Mouse (Mus musculus) retina, postnatal 7 days (tissue): ENCODE data around the gene Zfp958.
A peak's percentile ranks its signal among the peaks of the same experiment; 100 is the strongest.
"Not testable (repeated sequence)": the region's sequence is repeated elsewhere in the genome, so short reads cannot be mapped to it uniquely, and the experiment has no call there.

Experiments
- DNase-seq: peaks from one replicate; pipeline ENCODE4 v3.0.0-alpha.2; 2012; ENCODE audit warnings: low read depth, low spot score

Gene Zfp958

DNA sequence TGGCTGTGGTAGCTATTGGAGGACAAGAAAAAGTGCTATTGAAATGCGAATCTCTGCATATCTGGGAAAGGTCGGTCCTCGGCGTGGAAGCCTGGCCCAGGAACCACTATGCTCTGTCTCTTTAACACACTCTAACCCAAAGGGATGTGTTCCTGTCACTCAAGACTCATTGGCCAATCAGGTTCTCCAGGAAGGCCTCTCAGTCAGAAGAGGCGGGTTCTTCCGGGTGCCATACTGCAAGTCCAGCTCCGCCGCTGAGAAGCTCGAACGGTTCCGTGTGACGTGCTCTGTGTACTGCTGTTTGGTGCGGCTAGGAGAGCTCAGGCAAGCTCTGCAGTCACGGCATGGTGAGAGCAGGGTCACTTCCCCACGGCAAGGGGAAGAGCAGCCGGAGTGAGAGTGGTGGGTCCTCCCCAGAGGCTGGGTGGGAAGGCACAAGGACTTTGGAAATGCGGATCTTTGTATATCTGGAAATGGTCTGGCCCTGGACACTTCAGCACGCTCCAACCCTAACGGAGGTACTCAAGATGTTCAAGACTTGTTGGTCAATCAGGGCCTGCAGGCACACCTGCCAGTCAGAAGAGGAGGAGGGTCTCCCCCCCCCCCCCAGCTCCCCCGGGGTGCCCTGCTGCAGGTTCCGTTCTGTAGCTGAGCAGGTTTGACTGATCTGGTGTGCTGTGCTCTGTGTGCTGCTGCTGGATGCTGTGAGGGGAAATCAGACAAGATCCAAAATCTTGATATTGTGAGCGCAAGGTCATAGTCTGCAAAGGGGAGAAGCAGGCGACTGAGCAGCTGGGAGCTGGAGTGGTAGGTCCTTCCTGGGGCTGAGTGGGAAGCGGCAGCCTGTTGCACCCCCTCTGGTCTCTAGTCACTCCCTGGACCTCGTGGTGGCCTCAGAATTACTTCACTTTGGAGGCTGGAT lies at the start of gene Zfp958:
Gene Zfp958, plus strand, starts transcription at position 236 of the 922 bp plus-strand sequence.
- DNase-seq: peak; percentile 94

DNA sequence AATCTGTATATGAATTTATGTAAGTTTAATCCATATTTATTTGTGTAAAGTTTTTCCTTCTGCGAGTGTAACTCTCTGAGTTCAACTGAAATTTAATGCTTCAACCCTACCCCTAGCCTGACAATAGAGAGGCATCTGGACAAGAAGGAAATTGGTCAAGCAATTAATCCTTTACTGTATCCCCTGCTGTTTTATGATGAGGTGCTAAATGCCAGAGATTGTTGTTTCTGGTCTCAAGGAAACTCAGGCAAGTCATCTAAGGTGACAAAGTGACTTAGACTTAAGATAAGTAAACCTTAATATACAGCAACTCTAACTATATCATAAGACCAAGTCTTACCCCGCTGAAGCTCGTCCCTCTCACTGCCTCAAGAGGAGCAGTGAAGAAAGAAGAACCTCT lies 31.0 kb upstream of the Zfp958 start:
- no peak for DNase-seq

- DNase-seq: no peak
Observed at GRCm38 (mm10) chr8:4582754-4583178, 30.2 kb upstream of the Zfp958 start.

GRCm38 (mm10) chr8:4584660-4585059 lies 28.3 kb upstream of the Zfp958 start:
- DNase-seq: no peak

DNA sequence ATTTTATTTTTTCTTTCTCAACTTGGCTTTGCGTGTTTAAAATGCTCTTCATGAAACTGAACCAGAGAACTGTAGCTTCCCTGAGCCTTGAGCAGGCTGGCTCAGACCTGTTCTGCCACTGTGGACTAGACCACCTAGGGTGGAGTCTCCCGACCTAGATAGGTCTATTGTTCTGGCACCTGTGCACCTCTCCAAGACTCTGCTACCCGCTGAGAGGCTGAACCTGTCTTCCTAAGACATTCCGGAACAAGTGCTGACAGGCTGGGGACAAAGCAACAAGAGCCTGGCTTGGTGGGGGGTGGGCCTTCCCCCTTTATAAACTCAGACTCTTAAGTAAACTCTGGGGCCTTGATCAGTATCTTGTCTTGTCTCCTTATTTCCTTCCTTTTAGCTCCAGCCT lies 26.6 kb upstream of the Zfp958 start:
- no peak for DNase-seq

DNA sequence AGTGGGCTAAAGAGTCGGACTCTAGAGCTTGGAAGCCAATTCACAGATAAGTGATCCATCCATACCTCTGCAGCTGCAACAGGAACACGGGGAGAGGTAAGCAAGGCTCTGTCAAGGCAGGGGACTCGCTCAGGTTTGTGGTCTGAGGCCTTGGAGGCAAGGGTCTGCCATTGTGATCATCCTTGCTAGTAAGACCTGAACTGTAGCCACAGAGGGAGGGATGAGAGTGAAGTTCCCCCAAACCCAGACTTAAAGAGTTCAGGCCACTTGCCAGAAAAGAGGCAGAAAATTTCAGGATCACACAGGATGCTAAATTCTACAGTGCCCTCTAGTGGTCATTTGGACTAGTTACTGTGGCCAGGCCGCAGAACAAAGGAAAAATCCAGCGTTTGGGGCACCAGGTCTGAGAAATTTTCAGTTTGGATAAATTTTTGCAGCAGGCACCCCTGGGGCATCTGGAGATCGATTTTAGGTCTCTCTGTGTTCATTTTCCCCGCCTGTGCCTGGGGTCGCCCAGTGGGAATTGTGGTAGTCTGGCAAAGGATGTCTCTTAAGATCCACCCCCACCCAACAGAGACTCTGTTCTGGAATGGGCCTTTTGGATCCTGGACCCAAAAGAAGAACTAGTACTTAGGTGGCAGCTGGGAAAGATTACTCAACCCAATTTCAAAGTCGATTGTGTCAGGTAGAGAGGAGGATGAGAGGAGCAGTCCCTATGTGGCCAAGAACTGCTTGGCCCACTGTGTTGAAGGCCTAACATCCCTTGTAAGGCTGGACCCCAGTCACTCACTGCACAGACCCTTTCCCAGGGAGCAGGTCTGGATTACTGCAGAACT lies 24.6 kb upstream of the Zfp958 start:
- DNase-seq: peak; percentile 60

GRCm38 (mm10) chr8:4608896-4609295 lies 4.1 kb upstream of the Zfp958 start:
- DNase-seq: no peak

DNA sequence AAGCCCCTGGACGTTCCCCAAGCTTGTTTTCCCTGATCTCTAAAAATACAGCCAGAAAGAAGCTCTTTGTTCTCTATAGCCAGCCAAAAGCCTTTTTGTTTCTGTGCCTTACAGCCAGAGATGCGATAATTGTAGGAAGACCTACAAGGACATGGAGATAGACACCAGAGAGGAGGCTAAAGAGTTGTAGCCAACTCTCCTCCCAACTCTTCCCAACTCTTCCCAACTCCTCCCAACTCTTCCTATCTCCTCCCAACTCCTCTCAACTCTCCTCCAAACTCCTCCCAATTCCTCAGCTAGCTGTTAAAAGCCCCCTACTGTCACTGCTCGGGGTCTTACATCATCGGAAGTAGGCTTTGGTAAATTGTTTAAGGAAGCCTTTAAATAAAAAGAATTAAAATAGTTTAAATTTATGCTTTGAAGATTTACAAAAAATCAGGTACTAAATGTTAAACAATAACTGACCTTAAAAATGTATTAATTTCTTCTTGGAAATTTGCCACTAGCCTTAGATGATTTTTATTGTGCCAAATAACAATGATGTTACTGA lies 1.3 kb upstream of the Zfp958 start:
- DNase-seq: not testable (repeated sequence)

DNA sequence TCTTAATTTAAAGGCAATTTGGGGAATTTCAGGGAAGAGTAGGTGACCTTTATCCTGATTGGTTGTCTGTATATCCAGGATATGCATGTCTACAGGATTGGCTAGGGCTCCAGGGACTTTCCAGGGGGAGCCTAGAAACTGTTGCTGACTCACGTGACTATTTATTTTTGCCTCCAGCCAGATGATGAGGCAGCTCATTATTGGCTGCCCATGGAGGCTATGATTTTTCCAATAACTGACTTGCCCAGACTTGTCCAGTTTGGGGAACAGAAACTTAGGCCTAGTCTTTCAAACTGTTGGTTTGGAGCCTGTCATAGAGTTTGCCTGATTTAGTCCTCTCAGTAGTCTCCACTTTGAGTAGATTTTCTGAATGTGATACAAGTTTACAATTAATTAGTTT lies 14.4 kb downstream of the Zfp958 start:
- no peak for DNase-seq

- no peak for DNase-seq
Observed at GRCm38 (mm10) chr8:4637071-4637470, 24.1 kb downstream of the Zfp958 start.

- DNase-seq: not testable (repeated sequence)
Observed at GRCm38 (mm10) chr8:4642974-4643373, 30.0 kb downstream of the Zfp958 start.

DNA sequence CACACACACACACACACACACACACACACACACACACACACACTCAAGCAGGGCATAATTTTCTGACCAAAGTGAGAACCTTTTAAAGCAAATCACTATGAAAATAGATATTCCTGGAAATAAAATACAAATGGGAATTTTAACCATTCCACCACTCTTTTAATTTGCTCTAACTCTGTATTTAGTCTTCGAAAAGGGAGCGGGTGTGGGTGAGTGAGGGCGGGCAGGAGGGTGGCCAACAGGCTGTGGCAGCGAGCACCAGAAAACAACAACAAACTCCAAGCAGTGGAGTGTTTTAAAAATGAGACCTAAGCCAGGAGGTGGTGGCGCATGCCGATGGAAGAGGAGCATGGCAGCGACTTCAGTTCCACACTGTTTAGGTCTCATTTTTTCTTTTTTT lies 43.6 kb downstream of the Zfp958 start:
- no peak for DNase-seq

DNA sequence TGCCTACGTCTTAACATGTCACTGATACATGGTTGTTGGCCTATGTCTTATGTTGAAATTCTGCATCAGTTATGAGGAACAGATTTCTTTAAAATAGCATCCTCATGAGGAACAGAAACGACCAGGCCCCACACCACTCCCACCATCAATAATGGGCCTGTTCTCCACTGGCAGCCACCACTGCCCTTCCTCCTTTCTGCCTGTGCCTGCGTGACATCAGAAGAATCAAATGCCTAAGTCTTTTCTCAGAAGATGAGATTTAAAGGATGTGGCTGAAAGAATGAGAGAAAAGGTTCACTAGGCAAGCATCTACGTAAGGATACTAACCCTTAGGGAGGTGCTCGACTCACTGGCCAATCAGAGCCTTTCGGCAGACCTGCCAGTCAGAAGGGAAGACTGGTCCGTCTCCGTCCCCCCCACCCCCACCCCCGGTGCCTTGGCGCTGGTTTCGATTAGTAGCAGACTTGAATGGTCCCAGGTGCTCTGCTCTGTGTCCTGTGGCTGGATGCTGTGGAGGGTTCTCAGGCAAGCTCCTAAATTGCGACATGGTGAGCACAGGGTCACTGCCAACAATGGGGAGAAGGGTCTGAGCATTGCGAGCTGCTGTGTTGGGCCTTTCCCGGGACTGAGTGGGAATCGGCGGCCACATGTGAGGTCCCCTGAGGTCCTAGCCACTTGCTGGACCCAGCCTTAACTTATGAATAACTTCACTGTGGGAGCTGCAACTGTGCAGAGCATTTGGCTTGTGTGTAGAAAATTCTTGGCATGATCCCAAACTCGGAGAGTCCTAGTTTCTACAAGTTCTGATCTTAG lies 62.4 kb downstream of the Zfp958 start:
- DNase-seq: no peak

DNA sequence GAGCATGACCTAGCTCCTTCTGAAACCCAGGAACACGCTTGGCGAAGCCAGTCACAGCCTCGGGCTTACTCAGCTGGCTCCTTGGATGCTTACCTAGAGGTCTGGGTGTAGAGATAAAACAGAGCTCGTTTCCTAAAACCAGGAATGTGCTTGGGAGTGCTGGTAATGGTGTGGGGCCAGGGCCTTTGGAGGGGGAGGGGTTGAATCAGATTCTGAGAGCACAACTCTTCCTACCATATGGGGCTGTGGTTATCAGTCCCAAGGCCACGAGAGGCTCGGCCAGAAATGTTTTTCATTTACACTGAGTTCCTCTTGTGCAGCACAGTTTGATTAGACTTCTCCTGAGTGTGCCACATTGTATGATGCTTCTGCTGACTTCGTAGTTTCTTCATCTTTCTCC lies 63.6 kb downstream of the Zfp958 start:
- DNase-seq: no peak

DNA sequence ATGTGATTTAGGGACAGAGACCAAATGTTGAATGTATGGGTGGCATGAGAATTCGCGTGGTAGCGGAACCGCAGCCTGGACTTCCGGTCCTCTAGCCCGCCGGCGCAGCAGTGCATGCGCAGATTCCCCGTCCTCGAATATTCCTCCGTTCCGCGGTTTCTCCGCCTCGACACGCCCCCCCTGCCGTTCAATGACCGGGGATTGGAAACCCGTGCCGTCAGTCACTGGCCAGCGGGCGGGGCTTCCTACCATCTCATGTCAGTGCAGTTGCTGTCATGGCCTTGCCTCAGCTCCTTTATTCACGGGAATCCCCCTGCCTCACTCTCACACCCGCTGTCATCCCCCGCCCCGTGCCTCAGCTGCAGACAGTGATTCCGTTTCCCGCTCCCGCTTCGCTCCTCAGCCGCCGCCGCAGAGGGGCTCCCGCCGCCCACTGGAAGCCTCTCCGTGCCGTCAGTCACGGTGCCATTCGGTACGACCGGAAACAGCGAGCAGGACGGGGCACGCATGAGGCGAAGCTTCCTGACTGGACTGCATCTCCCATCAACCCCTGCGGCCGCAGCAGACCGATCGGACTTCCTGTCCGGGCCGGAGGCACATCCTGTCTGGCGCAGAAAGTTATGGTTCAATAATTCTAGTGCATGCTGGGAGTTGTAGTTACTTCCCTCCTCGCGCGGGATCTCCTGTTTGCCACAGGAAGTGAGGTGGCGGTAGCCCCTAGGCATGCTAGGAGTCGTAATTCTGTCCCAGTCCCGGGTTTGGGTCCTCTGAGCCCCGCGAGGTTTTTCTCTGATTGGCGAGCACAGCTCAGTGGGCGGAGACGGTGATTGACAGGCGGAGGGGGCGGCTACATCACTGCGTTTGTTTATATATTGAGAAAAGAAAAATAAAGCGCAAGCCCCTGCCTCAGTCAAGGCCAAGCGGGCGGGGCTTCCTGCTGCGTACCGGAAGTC lies 64.6 kb downstream of the Zfp958 start:
- peak; percentile 94 for DNase-seq

DNA sequence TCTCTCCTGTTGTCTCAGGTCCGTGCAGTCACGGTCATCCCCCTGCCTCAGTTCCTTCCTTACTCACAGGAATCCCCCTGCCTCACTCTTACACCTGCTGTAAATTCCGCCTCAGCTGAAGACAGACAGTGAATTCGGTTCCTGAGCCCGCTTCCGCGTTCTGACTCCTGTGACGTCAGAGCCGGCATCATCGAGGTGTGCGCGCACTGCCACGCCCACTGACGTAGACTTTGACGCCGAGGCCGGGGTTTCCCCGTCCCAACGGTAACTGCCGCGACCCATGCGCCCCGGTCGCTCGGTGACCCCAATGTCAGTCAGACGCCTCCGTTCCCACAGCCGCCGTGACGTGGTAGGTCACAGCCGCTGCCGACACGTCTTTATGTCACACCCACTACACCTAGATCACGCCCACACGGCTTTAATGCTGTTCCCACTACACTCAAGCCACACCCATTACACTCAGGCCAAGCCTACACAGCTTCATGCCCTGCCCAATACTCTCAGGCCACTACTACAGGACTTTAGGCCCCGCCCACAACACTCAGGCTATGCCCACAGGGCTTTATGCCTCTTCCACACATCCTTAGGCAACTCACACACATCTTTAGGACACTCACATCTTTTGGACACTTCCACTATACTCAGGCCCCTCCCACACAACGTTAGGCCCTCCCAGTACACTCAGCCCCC lies 65.4 kb downstream of the Zfp958 start:
- peak; percentile 85 for DNase-seq

- peak; percentile 5 for DNase-seq
Observed at GRCm38 (mm10) chr8:4678908-4679545, 66.1 kb downstream of the Zfp958 start.

- DNase-seq: no peak
Observed at GRCm38 (mm10) chr8:4679796-4680195, 66.8 kb downstream of the Zfp958 start.
